Mouse (Mus musculus) liver, embryonic 14.5 days (tissue): ENCODE results near the gene Pard6b.

Experiments used
- CTCF ChIP-seq: IDR thresholded peaks from 2 replicates; pipeline ENCODE4 v1.5.1; 2016; ENCODE audit warnings: antibody characterized with exemption, low read depth, control low read depth
- EP300 ChIP-seq: IDR thresholded peaks from 2 replicates; pipeline ENCODE4 v1.6.1; 2016; ENCODE audit warnings: antibody characterized with exemption, low read depth

DNA sequence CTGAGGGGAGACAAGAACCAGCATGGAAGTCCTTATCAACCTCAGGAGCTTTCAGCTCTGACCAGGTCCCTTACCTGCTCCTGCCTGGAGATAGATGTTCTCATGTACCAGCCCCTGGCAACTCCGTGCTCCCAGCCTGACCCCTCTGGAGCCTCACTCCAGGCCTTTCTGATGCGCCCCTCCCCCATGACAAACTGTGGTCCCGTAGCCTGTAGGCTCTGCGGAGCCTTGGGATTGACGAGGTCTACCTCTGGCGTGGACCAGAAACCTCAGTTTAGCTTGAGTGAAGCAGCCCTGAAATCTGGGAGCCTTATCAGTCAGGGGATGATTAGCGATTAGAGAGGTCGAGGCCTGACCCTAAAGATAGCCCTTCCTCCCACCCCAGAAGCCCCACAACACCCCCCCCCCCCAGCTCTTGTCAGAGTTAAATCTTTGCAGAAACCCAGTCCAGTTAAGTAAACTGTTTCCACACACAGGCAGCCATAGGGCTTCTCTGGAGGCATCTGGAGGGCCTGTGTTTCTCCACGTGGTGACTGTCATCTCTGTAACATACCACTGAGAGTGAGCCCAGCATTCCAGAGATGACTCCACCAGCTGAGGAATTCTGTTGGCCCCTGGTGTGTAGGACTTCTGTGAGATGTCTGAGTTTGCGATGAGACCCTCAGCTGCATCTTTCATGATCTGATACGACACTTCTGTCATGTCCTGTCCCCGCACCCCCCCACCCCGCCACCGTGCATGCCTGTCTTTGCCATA, 24.7 kb upstream of the Pard6b start:
- TF ChIP-seq EP300 = no peak
- TF ChIP-seq CTCF = no peak
